7 mouse cellular contexts compared by ENCODE assay signal in the genomic region with DNA sequence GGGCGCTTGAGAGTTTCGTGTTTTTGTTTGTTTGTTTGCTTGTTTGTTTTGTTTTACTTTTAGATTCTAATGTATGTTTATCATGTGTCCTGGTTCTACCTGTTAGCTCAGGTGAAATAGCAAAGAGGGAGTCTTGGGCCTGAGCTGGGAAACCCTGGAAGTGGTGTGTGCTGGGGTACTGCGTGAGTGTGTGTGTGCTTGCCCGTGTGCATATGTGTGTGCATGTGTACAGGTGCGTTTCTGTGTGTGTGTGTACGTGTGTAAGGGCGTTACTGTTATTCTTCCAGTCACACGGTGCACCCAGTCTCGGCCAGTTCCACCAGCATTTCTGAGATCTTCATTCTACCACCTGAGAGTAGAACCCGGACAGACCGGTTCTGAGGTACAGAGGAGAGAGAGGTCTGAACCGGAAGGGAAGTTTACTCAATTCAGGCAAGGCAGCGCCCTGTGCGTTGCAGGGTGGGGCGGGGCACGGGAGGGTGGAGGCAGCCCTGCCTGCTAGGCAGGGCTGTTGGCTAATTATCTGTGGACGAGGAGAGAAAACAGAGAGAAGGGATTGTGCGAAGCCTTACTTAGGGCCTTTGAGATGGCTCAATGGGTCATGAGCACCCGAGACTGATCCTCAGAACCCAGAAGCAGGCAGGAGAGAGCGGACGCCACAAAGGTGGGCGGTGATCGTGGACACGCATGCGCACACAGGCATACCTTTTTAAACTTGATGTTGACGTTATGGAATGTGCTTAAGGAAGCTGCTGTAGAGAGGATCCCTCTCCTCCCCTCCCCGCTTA. TPM values are rescaled to one million over a fixed set of nuclear protein-coding genes. Genes with fewer than 3 reads are reported as not detected.
DNase-seq lines count a peak whose midpoint lies in the region; ATAC-seq and TF ChIP-seq lines count a peak whose summit lies in the region.

No protein-coding gene starts in this region.

- no peaks in the 10 kb centered on the region for H3K36me3 ChIP-seq in E14TG2a.4 (ENCODE audit: insufficient read depth, low read length)
- H3K36me3 ChIP-seq in forebrain, embryonic 13.5 days (ENCODE audit: poor library complexity, severe bottlenecking), result no peaks in the 10 kb centered on the region

- no peak for TF ChIP-seq CTCF in E14TG2a.4 (conservative IDR thresholded peaks at IDR 0.05; ENCODE audit: low read length)

- peak; percentile 58 for DNase-seq in CD4-positive, CD25-positive, alpha-beta regulatory T cell, adult 2 months (ENCODE audit: low read depth, low spot score)
- peak; percentile 41 for DNase-seq in kidney, postnatal 14 days
- DNase-seq in thymus, postnatal 25 days, result peak; percentile 54
- DNase-seq in ovary, postnatal 14 days (ENCODE audit: low spot score), result no peak

- 0 out of 2 replicates have a peak overlapping the region, but pooled peaks have one; percentile 13 for H3K9ac ChIP-seq in forebrain, embryonic 13.5 days

- peaks cover 35% of the 10 kb centered on the region for H3K4me1 ChIP-seq in E14TG2a.4 (replicated peaks; ENCODE audit: low read depth, low read length)
- no peaks in the 10 kb centered on the region for H3K4me1 ChIP-seq in forebrain, embryonic 13.5 days

- ATAC-seq in forebrain, embryonic 13.5 days, result peak; percentile 38; the same call in 1 of the 2 replicates
- ATAC-seq in megakaryocyte, adult 5-6 weeks (ENCODE audit: poor library complexity, severe bottlenecking), result peak; percentile 82

- H3K4me3 ChIP-seq in E14TG2a.4 (replicated peaks; ENCODE audit: low read length), result peak overlapping the region; percentile 76
- H3K4me3 ChIP-seq in forebrain, embryonic 13.5 days, result peak overlapping the region; percentile 29

- H3K4me2 ChIP-seq in forebrain, embryonic 13.5 days, result peak overlapping the region; percentile 37

- H3K27ac ChIP-seq in forebrain, embryonic 13.5 days, result no peak overlapping the region

- no peaks in the 10 kb centered on the region for H3K9me3 ChIP-seq in E14TG2a.4 (ENCODE audit: low read length)
- H3K9me3 ChIP-seq in forebrain, embryonic 13.5 days (replicated peaks), result peaks cover 13% of the 10 kb centered on the region; the same call in 1 of the 2 replicates

- WGBS in forebrain, embryonic 13.5 days, result 68% methylated on average over 27 of the region's 27 CpGs

- no peaks in the 10 kb centered on the region for H3K27me3 ChIP-seq in E14TG2a.4 (ENCODE audit: insufficient read depth, low read length)
- H3K27me3 ChIP-seq in forebrain, embryonic 13.5 days, result no peaks in the 10 kb centered on the region

RNA-seq across cellular contexts. Expression of a gene that starts 25.3 kb away (rescaled TPM):
- 23.0 and 24.5 TPM in 2 replicates for polyA plus RNA-seq in forebrain, embryonic 13.5 days (2015; fragmentation: Nextera tagmentation; extraction: Ambion mirVana)
- total RNA-seq in megakaryocyte, adult 5-6 weeks (2015), result 8.7 and 11.4 TPM in 2 replicates
- total RNA-seq in megakaryocyte, adult 5-6 weeks (2017), result 12.7 and 13.2 TPM in 2 replicates

RNA-seq across cellular contexts. Expression of a gene that starts 40.6 kb away (rescaled TPM):
- polyA plus RNA-seq in forebrain, embryonic 13.5 days (2015; fragmentation: Nextera tagmentation; extraction: Ambion mirVana), result 8.4 and 9.7 TPM in 2 replicates
- total RNA-seq in megakaryocyte, adult 5-6 weeks (2015), result 0.33 and 0.59 TPM in 2 replicates
- not detected in 2 replicates for total RNA-seq in megakaryocyte, adult 5-6 weeks (2017)

RNA-seq across cellular contexts. Expression of a gene that starts 57.1 kb away (rescaled TPM):
- polyA plus RNA-seq in forebrain, embryonic 13.5 days (2015; fragmentation: Nextera tagmentation; extraction: Ambion mirVana), result not detected in 2 replicates
- not detected in 2 replicates for total RNA-seq in megakaryocyte, adult 5-6 weeks (2015)
- not detected in 2 replicates for total RNA-seq in megakaryocyte, adult 5-6 weeks (2017)

RNA-seq across cellular contexts. Expression of a gene that starts 59.3 kb away (rescaled TPM):
- polyA plus RNA-seq in forebrain, embryonic 13.5 days (2015; fragmentation: Nextera tagmentation; extraction: Ambion mirVana), result 12.2 and 12.3 TPM in 2 replicates
- total RNA-seq in megakaryocyte, adult 5-6 weeks (2015), result 3.8 and 4.1 TPM in 2 replicates
- total RNA-seq in megakaryocyte, adult 5-6 weeks (2017), result 0.61 and 5.1 TPM in 2 replicates
